Mouse (Mus musculus) heart, postnatal 0 days (tissue): ENCODE results near the gene Dlg2. TPM values are rescaled to one million over a fixed set of nuclear protein-coding genes. Genes with fewer than 3 reads are reported as not detected.

Experiments used
- ATAC-seq: fragments of 200-750 bp; cut with Nextera tagmentation; 2 replicates; pipeline ENCODE4 v1.8.0; 2017; ENCODE audit warnings: low read depth, moderate number of reproducible peaks, moderate library complexity; ENCODE audit not compliant: insufficient read depth
- DNase-seq: peaks from one replicate; pipeline ENCODE4 v3.0.0-alpha.2; 2016; ENCODE audit warnings: low spot score
- H3K27ac ChIP-seq: fragments of 300-500 bp; sonication (generic); 2 replicates; pipeline ENCODE4 v1.5.1; 2014; ENCODE audit warnings: low read depth, mild to moderate bottlenecking
- H3K27me3 ChIP-seq: fragments of 300-500 bp; sonication (generic); 2 replicates; pipeline ENCODE4 v1.6.1; 2014; ENCODE audit warnings: low read length, mixed read lengths; ENCODE audit not compliant: control insufficient read depth, insufficient read depth
- H3K36me3 ChIP-seq: fragments of 300-500 bp; sonication (generic); replicated peaks from 2 replicates; pipeline ENCODE4 v1.6.1; 2014; ENCODE audit warnings: low read length, mixed read lengths; ENCODE audit not compliant: control insufficient read depth, insufficient read depth
- H3K4me1 ChIP-seq: fragments of 300-500 bp; sonication (generic); 2 replicates; pipeline ENCODE4 v1.6.1; 2014; ENCODE audit warnings: antibody characterized with exemption; ENCODE audit not compliant: control insufficient read depth, insufficient read depth
- H3K4me2 ChIP-seq: fragments of 300-500 bp; sonication (generic); 2 replicates; pipeline ENCODE4 v1.6.1; 2014; ENCODE audit warnings: low read depth, mild to moderate bottlenecking, low read length, moderate library complexity
- H3K4me3 ChIP-seq: fragments of 300-500 bp; sonication (generic); 2 replicates; pipeline ENCODE4 v1.5.1; 2014; ENCODE audit warnings: low read depth, low read length
- H3K9ac ChIP-seq: fragments of 300-500 bp; sonication (generic); replicated peaks from 2 replicates; pipeline ENCODE4 v1.6.1; 2014; ENCODE audit warnings: low read depth, low read length, mixed read lengths
- H3K9me3 ChIP-seq: fragments of 300-500 bp; sonication (generic); replicated peaks from 2 replicates; pipeline ENCODE4 v1.6.1; 2016; ENCODE audit warnings: low read length; ENCODE audit not compliant: control insufficient read depth
- CTCF ChIP-seq: IDR thresholded peaks from 2 replicates; pipeline ENCODE4 v1.5.1; 2016; ENCODE audit warnings: antibody characterized with exemption, control low read depth, low read depth
- EP300 ChIP-seq: IDR thresholded peaks from 2 replicates; pipeline ENCODE4 v1.6.1; 2016; ENCODE audit warnings: antibody characterized with exemption, low read depth
- WGBS: fragments of 180-500 bp; shearing (Covaris S2); extraction: QIAGEN DNeasy Blood & Tissue Kit; methylation state at CpG from one replicate; pipeline ENCODE4 v1.1.7; 2014; 5-methylcytosine and 5-hydroxymethylcytosine counted together
- polyA plus RNA-seq: library from polyadenylated mRNA; unstranded; fragments of >200 nt; fragmentation: Nextera tagmentation; extraction: Ambion mirVana; gene quantifications from 2 replicates; pipeline ENCODE4 v1.2.1, GENCODE M21; 2015
- total RNA-seq: library from RNA; depleted of rRNA; stranded (reverse); fragments of >200 nt; gene quantifications from 2 replicates; pipeline ENCODE4 v1.2.3, GENCODE M21; 2014; ENCODE audit warnings: low replicate concordance

Gene Dlg2
- total and polyA plus RNA-seq, 2 experiments from 2014 or later, result 1.3 to 2.3 TPM

DNA sequence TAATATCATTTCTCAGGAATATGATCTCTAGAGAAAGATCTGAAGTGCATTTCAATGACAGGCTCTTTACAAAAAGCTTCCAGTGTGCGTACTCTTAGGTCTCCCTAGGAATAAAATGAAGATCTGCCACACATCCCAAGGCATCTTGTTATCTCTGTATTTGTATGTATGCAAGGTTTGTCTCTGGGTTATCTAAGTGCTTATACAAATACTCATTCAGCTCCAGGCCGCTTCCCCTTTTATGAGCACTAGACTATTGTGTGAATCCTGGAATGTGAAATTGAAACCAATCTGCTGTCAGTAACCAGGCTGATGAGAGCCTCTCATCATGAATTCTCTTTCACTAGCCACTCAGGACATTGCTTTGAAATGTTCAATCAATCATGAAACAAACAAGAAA lies 534.2 kb downstream of the Dlg2 start:
- WGBS, result 68% methylated on average over 2 of the region's 2 CpGs
- TF ChIP-seq CTCF (no peak), EP300 (no peak)
- no peak overlapping the region for H3K27ac ChIP-seq

GRCm38 (mm10) chr7:91044998-91045741 lies 568.7 kb downstream of the Dlg2 start:
- ATAC-seq (no peak), DNase-seq (no peak)
- 80% methylated on average over 4 of the region's 4 CpGs for WGBS

More for the DNA sequence above, 534.2 kb downstream of the Dlg2 start:
- Histone ChIP-seq H3K27me3 (no peaks in the 10 kb centered on the region), H3K9me3 (no peaks in the 10 kb centered on the region), H3K4me3 (no peak overlapping the region), H3K9ac (no peak overlapping the region), H3K36me3 (no peaks in the 10 kb centered on the region), H3K4me2 (no peak overlapping the region), H3K4me1 (no peaks in the 10 kb centered on the region)
- ATAC-seq (no peak), DNase-seq (no peak)

GRCm38 (mm10) chr7:91045742-91046098 lies 569.2 kb downstream of the Dlg2 start:
- TF ChIP-seq CTCF, result no peak
- TF ChIP-seq EP300, result no peak
- no peak for DNase-seq
- whole genome bisulfite sequencing, result 74% methylated on average over 1 of the region's 1 CpGs

More at GRCm38 (mm10) chr7:91044998-91045741, 568.7 kb downstream of the Dlg2 start:
- Histone ChIP-seq H3K27ac (no peak overlapping the region), H3K9me3 (no peaks in the 10 kb centered on the region), H3K36me3 (no peaks in the 10 kb centered on the region), H3K4me1 (no peaks in the 10 kb centered on the region), H3K9ac (no peak overlapping the region), H3K27me3 (no peaks in the 10 kb centered on the region), H3K4me3 (no peak overlapping the region), H3K4me2 (no peak overlapping the region)
- TF ChIP-seq CTCF (no peak), EP300 (no peak)

GRCm38 (mm10) chr7:91063297-91064040 lies 587.0 kb downstream of the Dlg2 start:
- no peak overlapping the region for H3K9ac ChIP-seq
- no peak for TF ChIP-seq CTCF
- TF ChIP-seq EP300, result no peak
- H3K27me3 ChIP-seq, result no peaks in the 10 kb centered on the region
- H3K36me3 ChIP-seq, result no peaks in the 10 kb centered on the region
- WGBS, result 62% methylated on average over 12 of the region's 12 CpGs
- ATAC-seq, result no peak
- H3K27ac ChIP-seq, result no peak overlapping the region
- no peak overlapping the region for H3K4me3 ChIP-seq
- no peak for DNase-seq
- H3K4me2 ChIP-seq, result no peak overlapping the region
- H3K9me3 ChIP-seq, result no peaks in the 10 kb centered on the region
- no peaks in the 10 kb centered on the region for H3K4me1 ChIP-seq

More at GRCm38 (mm10) chr7:91045742-91046098, 569.2 kb downstream of the Dlg2 start:
- Histone ChIP-seq H3K36me3 (no peaks in the 10 kb centered on the region), H3K4me1 (no peaks in the 10 kb centered on the region), H3K9me3 (no peaks in the 10 kb centered on the region), H3K27ac (no peak overlapping the region), H3K4me3 (no peak overlapping the region), H3K4me2 (no peak overlapping the region), H3K27me3 (no peaks in the 10 kb centered on the region), H3K9ac (no peak overlapping the region)
- ATAC-seq, result no peak

DNA sequence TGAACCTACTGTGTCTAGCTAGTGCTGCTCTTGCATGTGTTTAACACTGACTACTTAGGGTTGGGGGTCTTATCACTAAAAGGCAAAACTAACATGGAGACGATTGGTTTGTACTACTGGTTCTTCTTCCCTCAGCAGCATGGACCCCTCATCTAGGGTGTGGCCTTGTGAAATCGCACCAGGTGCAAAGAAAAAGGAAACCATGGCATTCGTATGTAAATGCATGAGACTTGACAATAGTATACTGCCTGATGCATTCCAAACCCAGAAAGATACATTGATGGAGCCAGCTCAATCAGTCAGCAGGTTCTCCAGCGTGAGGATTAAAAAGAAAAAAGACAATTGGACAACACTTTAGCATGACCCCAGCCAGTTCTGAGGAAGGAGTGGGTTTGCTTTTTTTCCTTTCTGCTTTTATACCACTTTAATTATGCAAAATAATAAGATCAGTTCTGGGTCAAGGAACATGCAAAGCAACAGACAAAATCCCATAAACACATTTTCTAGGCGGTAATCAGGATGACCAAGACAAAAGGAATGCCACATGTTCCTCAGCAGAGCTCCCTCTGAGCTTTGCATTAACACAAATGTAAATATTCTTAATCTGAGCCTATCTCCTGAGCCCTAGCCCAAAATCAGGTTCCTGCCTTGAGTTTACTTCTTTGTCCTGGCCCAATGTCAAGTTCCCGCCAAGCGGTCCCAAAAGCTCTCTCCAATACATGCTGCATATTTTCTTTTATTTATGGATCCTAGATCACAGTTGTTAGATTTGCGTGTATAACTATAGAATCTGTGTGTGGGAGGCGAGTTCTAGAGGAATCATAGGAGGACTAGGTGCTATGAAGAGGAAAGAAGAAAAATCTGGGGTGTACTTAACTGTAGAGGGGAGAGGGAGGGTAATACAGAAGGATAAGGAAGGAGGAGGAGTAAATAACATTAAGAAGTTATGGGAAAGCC lies 595.6 kb downstream of the Dlg2 start:
- no peak overlapping the region for H3K4me3 ChIP-seq
- H3K9me3 ChIP-seq, result no peaks in the 10 kb centered on the region
- H3K9ac ChIP-seq, result no peak overlapping the region
- H3K36me3 ChIP-seq, result no peaks in the 10 kb centered on the region
- no peak overlapping the region for H3K27ac ChIP-seq
- H3K4me2 ChIP-seq, result no peak overlapping the region
- ATAC-seq (no peak), DNase-seq (no peak)
- H3K27me3 ChIP-seq, result no peaks in the 10 kb centered on the region
- 61% methylated on average over 9 of the region's 9 CpGs for WGBS
- no peaks in the 10 kb centered on the region for H3K4me1 ChIP-seq
- no peak for TF ChIP-seq CTCF
- TF ChIP-seq EP300, result no peak
